Mouse (Mus musculus) CH12.LX (cell line): ENCODE results near the gene Bmp6.

Experiments used
- CTCF ChIP-seq, 2 experiments: IDR thresholded peaks in 1 of 2; conservative IDR thresholded peaks in 1 of 2; 2 replicates each; pipeline ENCODE4 v1.5.1; 2011 to 2012; ENCODE audit warnings: low read depth in 2 of 2, low read length in 2 of 2, improper control_type of control experiment in 1 of 2, inconsistent platforms in 1 of 2, mild to moderate bottlenecking in 1 of 2, moderate library complexity in 1 of 2
- MAX ChIP-seq: IDR thresholded peaks from 2 replicates; pipeline ENCODE4 v1.6.1; 2011; ENCODE audit warnings: low read length, improper control_type of control experiment
- MAZ ChIP-seq: IDR thresholded peaks from 2 replicates; pipeline ENCODE4 v1.6.1; 2012; ENCODE audit warnings: low read depth, mild to moderate bottlenecking, inconsistent platforms, low read length, improper control_type of control experiment, moderate library complexity
- POLR2A ChIP-seq: IDR thresholded peaks from 2 replicates; pipeline ENCODE4 v1.6.1; 2011; ENCODE audit warnings: low read depth, mild to moderate bottlenecking, improper control_type of control experiment, low read length
- RCOR1 ChIP-seq: conservative IDR thresholded peaks from 2 replicates; pipeline ENCODE4 v1.6.1; 2012; ENCODE audit warnings: low read depth, mild to moderate bottlenecking, inconsistent platforms, low read length, improper control_type of control experiment

- TF ChIP-seq POLR2A (no peak), RCOR1 (no peak), CTCF (conservative IDR thresholded peaks at IDR 0.05 in 1 of 2, IDR thresholded peaks at IDR 0.05 in 1 of 2; ENCODE audit: low read depth in 2 of 2, low read length in 2 of 2) (no peak), MAX (no peak), MAZ (no peak)
Measured at GRCm38 (mm10) chr13:38296166-38296565, 48.7 kb upstream of the Bmp6 start.
